ENCODE assay signal across 32 mouse cellular contexts in genomic region chr5:65757110-65757509, GRCm38 (mm10). TPM values are rescaled to one million over a fixed set of nuclear protein-coding genes. Genes with fewer than 3 reads are reported as not detected.
A peak's percentile ranks its signal among the peaks of the same experiment; 100 is the strongest.
DNase-seq lines count a peak whose midpoint lies in the region; ATAC-seq lines count a peak whose summit lies in the region.
"Had no signal": no experiment of that assay in that cellular context is flagged by ENCODE, and none has a peak within 500 bp of the region (broad histone marks: within the 10 kb centered on the region; RNA-seq: fewer than 3 reads in every experiment).

No protein-coding gene starts in this region.

- 91% methylated on average over 1 of the region's 1 CpGs for WGBS in midbrain, embryonic 11.5 days
- WGBS in midbrain, embryonic 13.5 days, result 73% methylated on average over 1 of the region's 1 CpGs
- WGBS in forebrain, embryonic 13.5 days, result 18% methylated on average over 1 of the region's 1 CpGs
- WGBS in limb, embryonic 15.5 days, result 61% methylated on average over 1 of the region's 1 CpGs
- 86% methylated on average over 1 of the region's 1 CpGs for WGBS in hindbrain, embryonic 16.5 days

- ATAC-seq in midbrain, embryonic 11.5 days (ENCODE audit: low FRiP score), result no peak
- no peak for ATAC-seq in midbrain, embryonic 13.5 days
- peak; percentile 61; the same call in 1 of the 2 replicates for ATAC-seq in forebrain, embryonic 13.5 days
- no peak for ATAC-seq in limb, embryonic 15.5 days (ENCODE audit: insufficient number of reproducible peaks, low FRiP score, low TSS enrichment, low read depth)
- ATAC-seq in hindbrain, embryonic 16.5 days, result no peak
- ATAC-seq: hindbrain, postnatal 0 days; intestine, embryonic 15.5 days; midbrain, embryonic 16.5 days had no signal

- peak; percentile 23 for DNase-seq in midbrain, embryonic 11.5 days (ENCODE audit: low spot score, missing footprints)
- no peak for DNase-seq in embryo, embryonic 10 days (ENCODE audit: low spot score)
- DNase-seq in right cerebral cortex, postnatal 4 days, result no peak
- DNase-seq: adrenal gland, adult 2 months; adrenal gland, postnatal 36 days; cerebellum, adult 9-10 months; cerebellum, postnatal 36 days; embryo, embryonic 11 days; gastrocnemius, postnatal 10 days; heart, adult 11 months; kidney, adult 2 months; kidney, postnatal 36 days; liver, embryonic 13.5 days; lung, adult 2 months; lung, postnatal 10 days; thymus, postnatal 14 days had no signal

- H3K27me3 ChIP-seq in midbrain, embryonic 11.5 days (ENCODE audit: control insufficient read depth, insufficient read depth, low read length), result no peaks in the 10 kb centered on the region
- no peaks in the 10 kb centered on the region for H3K27me3 ChIP-seq in midbrain, embryonic 13.5 days
- H3K27me3 ChIP-seq in forebrain, embryonic 13.5 days, result no peaks in the 10 kb centered on the region
- H3K27me3 ChIP-seq in limb, embryonic 15.5 days, result no peaks in the 10 kb centered on the region
- no peaks in the 10 kb centered on the region for H3K27me3 ChIP-seq in hindbrain, embryonic 16.5 days (replicated peaks; ENCODE audit: control insufficient read depth, insufficient read depth, low read length)
- H3K27me3 ChIP-seq: embryonic facial prominence, embryonic 12.5 days; heart, embryonic 15.5 days; intestine, embryonic 15.5 days; limb, embryonic 13.5 days; liver, embryonic 13.5 days; stomach, embryonic 15.5 days had no signal

- no peaks in the 10 kb centered on the region for H3K9me3 ChIP-seq in midbrain, embryonic 11.5 days (ENCODE audit: control insufficient read depth, low read length)
- H3K9me3 ChIP-seq in midbrain, embryonic 13.5 days, result no peaks in the 10 kb centered on the region
- H3K9me3 ChIP-seq in forebrain, embryonic 13.5 days (replicated peaks), result no peaks in the 10 kb centered on the region
- no peaks in the 10 kb centered on the region for H3K9me3 ChIP-seq in limb, embryonic 15.5 days
- no peaks in the 10 kb centered on the region for H3K9me3 ChIP-seq in hindbrain, embryonic 16.5 days (ENCODE audit: control insufficient read depth, low read length)
- H3K9me3 ChIP-seq: embryonic facial prominence, embryonic 12.5 days; G1E; heart, embryonic 10.5 days; heart, embryonic 15.5 days; intestine, embryonic 15.5 days; limb, embryonic 13.5 days; liver, embryonic 13.5 days; stomach, embryonic 15.5 days had no signal

- H3K4me3 ChIP-seq in midbrain, embryonic 11.5 days (ENCODE audit: low read depth, low read length), result no peak overlapping the region
- H3K4me3 ChIP-seq in midbrain, embryonic 13.5 days (replicated peaks), result no peak overlapping the region
- H3K4me3 ChIP-seq in forebrain, embryonic 13.5 days, result no peak overlapping the region
- no peak overlapping the region for H3K4me3 ChIP-seq in limb, embryonic 15.5 days
- no peak overlapping the region for H3K4me3 ChIP-seq in hindbrain, embryonic 16.5 days (ENCODE audit: low read length)
- H3K4me3 ChIP-seq: embryonic facial prominence, embryonic 12.5 days; heart, embryonic 10.5 days; heart, embryonic 15.5 days; intestine, embryonic 15.5 days; layer of hippocampus, adult 2 months; left cerebral cortex, adult 2 months; limb, embryonic 13.5 days; liver, embryonic 13.5 days; stomach, embryonic 15.5 days had no signal

- H3K9ac ChIP-seq in midbrain, embryonic 11.5 days (ENCODE audit: low read length), result no peak overlapping the region
- H3K9ac ChIP-seq in midbrain, embryonic 13.5 days (replicated peaks), result no peak overlapping the region
- H3K9ac ChIP-seq in forebrain, embryonic 13.5 days, result no peak overlapping the region
- H3K9ac ChIP-seq in limb, embryonic 15.5 days, result no peak overlapping the region
- no peak overlapping the region for H3K9ac ChIP-seq in hindbrain, embryonic 16.5 days (ENCODE audit: low read depth, low read length)
- H3K9ac ChIP-seq: embryonic facial prominence, embryonic 12.5 days; heart, embryonic 15.5 days; intestine, embryonic 15.5 days; limb, embryonic 13.5 days; liver, embryonic 13.5 days; stomach, embryonic 15.5 days had no signal

- H3K27ac ChIP-seq in midbrain, embryonic 11.5 days (ENCODE audit: low read depth, low read length), result no peak overlapping the region
- no peak overlapping the region for H3K27ac ChIP-seq in midbrain, embryonic 13.5 days
- H3K27ac ChIP-seq in forebrain, embryonic 13.5 days, result peak overlapping the region; percentile 40; the same call in 1 of the 2 replicates
- H3K27ac ChIP-seq in limb, embryonic 15.5 days, result 0 out of 2 replicates have a peak overlapping the region, but pooled peaks have one; percentile 47
- no peak overlapping the region for H3K27ac ChIP-seq in hindbrain, embryonic 16.5 days (ENCODE audit: low read depth, low read length)
- H3K27ac ChIP-seq: embryonic facial prominence, embryonic 12.5 days; heart, embryonic 10.5 days; heart, embryonic 15.5 days; hindbrain, postnatal 0 days; intestine, embryonic 15.5 days; layer of hippocampus, adult 2 months; left cerebral cortex, adult 2 months; limb, embryonic 13.5 days; liver, embryonic 13.5 days; macrophage; stomach, embryonic 15.5 days had no signal

- no peak overlapping the region for H3K4me2 ChIP-seq in midbrain, embryonic 11.5 days
- H3K4me2 ChIP-seq in midbrain, embryonic 13.5 days (replicated peaks), result no peak overlapping the region
- H3K4me2 ChIP-seq in forebrain, embryonic 13.5 days, result no peak overlapping the region
- no peak overlapping the region for H3K4me2 ChIP-seq in limb, embryonic 15.5 days
- no peak overlapping the region for H3K4me2 ChIP-seq in hindbrain, embryonic 16.5 days (ENCODE audit: low read length)
- H3K4me2 ChIP-seq: embryonic facial prominence, embryonic 12.5 days; heart, embryonic 15.5 days; intestine, embryonic 15.5 days; limb, embryonic 13.5 days; liver, embryonic 13.5 days; stomach, embryonic 15.5 days had no signal

- no peaks in the 10 kb centered on the region for H3K36me3 ChIP-seq in midbrain, embryonic 11.5 days (ENCODE audit: control insufficient read depth, insufficient read depth, low read length)
- H3K36me3 ChIP-seq in midbrain, embryonic 13.5 days, result no peaks in the 10 kb centered on the region
- no peaks in the 10 kb centered on the region for H3K36me3 ChIP-seq in forebrain, embryonic 13.5 days (ENCODE audit: poor library complexity, severe bottlenecking)
- H3K36me3 ChIP-seq in limb, embryonic 15.5 days, result no peaks in the 10 kb centered on the region
- H3K36me3 ChIP-seq in hindbrain, embryonic 16.5 days (ENCODE audit: control insufficient read depth, insufficient read depth, low read length), result no peaks in the 10 kb centered on the region
- H3K36me3 ChIP-seq: embryonic facial prominence, embryonic 12.5 days; heart, embryonic 10.5 days; heart, embryonic 15.5 days; intestine, embryonic 15.5 days; liver, embryonic 13.5 days; stomach, embryonic 15.5 days had no signal

- H3K4me1 ChIP-seq in midbrain, embryonic 11.5 days (ENCODE audit: control insufficient read depth, insufficient read depth, low read length), result 0 out of 2 replicates have a peak, but pooled peaks cover 4% of the 10 kb centered on the region
- peaks cover 4% of the 10 kb centered on the region; the same call in 1 of the 2 replicates for H3K4me1 ChIP-seq in midbrain, embryonic 13.5 days (replicated peaks)
- H3K4me1 ChIP-seq in forebrain, embryonic 13.5 days, result peaks cover 8% of the 10 kb centered on the region
- peaks cover 3% of the 10 kb centered on the region; the same call in 1 of the 2 replicates for H3K4me1 ChIP-seq in limb, embryonic 15.5 days
- peaks cover 3% of the 10 kb centered on the region for H3K4me1 ChIP-seq in hindbrain, embryonic 16.5 days (ENCODE audit: control insufficient read depth, insufficient read depth, low read depth, low read length)
- H3K4me1 ChIP-seq: embryonic facial prominence, embryonic 12.5 days; intestine, embryonic 15.5 days had no signal

RNA-seq across cellular contexts. Expression of gene N4bp2, which starts 6.2 kb away (rescaled TPM):
- 40.1 and 43.1 TPM in 2 replicates for polyA plus RNA-seq in midbrain, embryonic 11.5 days (2014; fragmentation: Nextera tagmentation; extraction: Ambion mirVana)
- polyA plus RNA-seq in midbrain, embryonic 13.5 days (2015; fragmentation: Nextera tagmentation; extraction: Ambion mirVana), result 26.3 and 27.0 TPM in 2 replicates
- polyA plus RNA-seq in forebrain, embryonic 13.5 days (2015; fragmentation: Nextera tagmentation; extraction: Ambion mirVana), result 24.7 and 29.5 TPM in 2 replicates
- polyA plus RNA-seq in limb, embryonic 15.5 days (2015; fragmentation: Nextera tagmentation; extraction: Ambion mirVana), result 20.9 and 23.0 TPM in 2 replicates
- 12.0 and 12.1 TPM in 2 replicates for polyA plus RNA-seq in hindbrain, embryonic 16.5 days (2015; fragmentation: Nextera tagmentation; extraction: Ambion mirVana)

RNA-seq across cellular contexts. Expression of gene Pds5a, which starts 59.0 kb away (rescaled TPM):
- polyA plus RNA-seq in midbrain, embryonic 11.5 days (2014; fragmentation: Nextera tagmentation; extraction: Ambion mirVana), result 127 and 139 TPM in 2 replicates
- polyA plus RNA-seq in midbrain, embryonic 13.5 days (2015; fragmentation: Nextera tagmentation; extraction: Ambion mirVana), result 66.2 and 67.6 TPM in 2 replicates
- 79.3 and 81.8 TPM in 2 replicates for polyA plus RNA-seq in forebrain, embryonic 13.5 days (2015; fragmentation: Nextera tagmentation; extraction: Ambion mirVana)
- 44.2 and 54.2 TPM in 2 replicates for polyA plus RNA-seq in limb, embryonic 15.5 days (2015; fragmentation: Nextera tagmentation; extraction: Ambion mirVana)
- 27.7 and 35.0 TPM in 2 replicates for polyA plus RNA-seq in hindbrain, embryonic 16.5 days (2015; fragmentation: Nextera tagmentation; extraction: Ambion mirVana)

Comparison
In these comparisons a context has a peak if more than half of its experiments do, and no peak if none do; other contexts are left out.
1. H3K27ac ChIP-seq: peak in forebrain, embryonic 13.5 days (single experiment) and limb, embryonic 15.5 days (single experiment); none in midbrain, embryonic 11.5 days (single experiment), midbrain, embryonic 13.5 days (single experiment) and hindbrain, embryonic 16.5 days (single experiment).